Comparison of ENCODE assay signal across 10 mouse cellular contexts in the genomic region with DNA sequence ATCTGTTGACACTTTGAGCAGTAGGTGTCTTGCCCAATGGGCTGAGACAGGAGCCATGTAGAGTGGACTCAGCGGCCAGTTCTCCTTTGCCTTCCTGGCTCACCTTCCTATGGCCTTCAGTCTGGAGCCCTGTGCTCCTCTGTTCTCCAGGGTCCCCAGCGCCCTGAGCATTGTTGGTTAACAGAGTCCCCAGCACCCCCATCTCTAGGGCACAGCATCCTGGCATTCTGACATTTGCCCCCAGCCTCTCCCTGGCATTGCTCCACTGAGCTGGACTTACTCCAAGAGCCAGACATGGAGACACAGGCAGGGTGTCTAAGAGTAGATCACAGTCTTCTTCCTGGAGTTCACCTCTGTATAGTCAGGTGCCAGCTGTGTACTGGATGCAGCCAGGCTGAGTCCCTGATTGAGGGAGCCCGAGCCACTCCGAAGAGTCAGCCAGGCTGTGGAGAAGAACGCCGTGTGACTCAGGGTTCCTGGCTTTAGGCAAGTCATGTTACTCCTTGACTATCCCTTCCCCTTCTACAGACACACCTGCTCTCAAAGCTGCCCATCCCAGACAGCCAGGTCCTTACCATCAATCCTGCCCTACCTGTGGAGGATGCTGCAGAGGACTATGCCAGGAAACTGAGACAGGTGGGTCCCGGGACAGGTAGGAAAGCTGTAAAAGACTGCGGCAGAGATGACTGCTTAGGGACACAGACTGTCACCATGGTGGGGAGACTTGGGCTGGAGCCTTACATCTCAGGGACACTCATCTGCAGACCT. TPM values are rescaled to one million over a fixed set of nuclear protein-coding genes. Genes with fewer than 3 reads are reported as not detected.
DNase-seq lines count a peak whose midpoint lies in the region; ATAC-seq lines count a peak whose summit lies in the region.
"Had no signal": no experiment of that assay in that cellular context is flagged by ENCODE, and none has a peak within 500 bp of the region (broad histone marks: within the 10 kb centered on the region; RNA-seq: fewer than 3 reads in every experiment).

No protein-coding gene starts in this region.

- no peak overlapping the region for H3K9ac ChIP-seq in forebrain, embryonic 12.5 days
- H3K9ac ChIP-seq in forebrain, embryonic 14.5 days (ENCODE audit: low read length) = no peak overlapping the region; the same call in 1 of the 2 replicates
- peak overlapping the region; percentile 94; the same call in 1 of the 2 replicates for H3K9ac ChIP-seq in midbrain, embryonic 12.5 days (replicated peaks)
- no peak overlapping the region for H3K9ac ChIP-seq in midbrain, embryonic 11.5 days (ENCODE audit: low read length)
- H3K9ac ChIP-seq in neural tube, embryonic 15.5 days (replicated peaks) = peak overlapping the region; percentile 99; the same call in 1 of the 2 replicates

- no peak for ATAC-seq in forebrain, embryonic 12.5 days (ENCODE audit: low FRiP score)
- ATAC-seq in forebrain, embryonic 14.5 days = no peak
- no peak for ATAC-seq in midbrain, embryonic 12.5 days (ENCODE audit: low FRiP score, low read depth)
- no peak for ATAC-seq in midbrain, embryonic 11.5 days (ENCODE audit: low FRiP score)
- ATAC-seq in neural tube, embryonic 15.5 days (ENCODE audit: low FRiP score) = no peak

- H3K4me3 ChIP-seq in forebrain, embryonic 12.5 days (replicated peaks) = no peak overlapping the region
- H3K4me3 ChIP-seq in forebrain, embryonic 14.5 days (ENCODE audit: low read depth, low read length) = no peak overlapping the region
- H3K4me3 ChIP-seq in midbrain, embryonic 12.5 days = no peak overlapping the region
- no peak overlapping the region for H3K4me3 ChIP-seq in midbrain, embryonic 11.5 days (ENCODE audit: low read depth, low read length)
- H3K4me3 ChIP-seq in limb, embryonic 10.5 days = peak overlapping the region; percentile 90; the same call in 1 of the 2 replicates
- H3K4me3 ChIP-seq in neural tube, embryonic 15.5 days (replicated peaks) = peak overlapping the region; percentile 64; the same call in 1 of the 2 replicates

- no peak overlapping the region for H3K27ac ChIP-seq in forebrain, embryonic 12.5 days
- H3K27ac ChIP-seq in forebrain, embryonic 14.5 days (ENCODE audit: low read depth, low read length) = no peak overlapping the region
- no peak overlapping the region for H3K27ac ChIP-seq in midbrain, embryonic 12.5 days (replicated peaks)
- H3K27ac ChIP-seq in midbrain, embryonic 11.5 days (ENCODE audit: low read depth, low read length) = no peak overlapping the region
- no peak overlapping the region for H3K27ac ChIP-seq in limb, embryonic 10.5 days
- H3K27ac ChIP-seq in neural tube, embryonic 15.5 days (replicated peaks) = no peak overlapping the region

- peaks cover 28% of the 10 kb centered on the region for H3K4me1 ChIP-seq in forebrain, embryonic 12.5 days
- H3K4me1 ChIP-seq in forebrain, embryonic 14.5 days (ENCODE audit: control insufficient read depth, insufficient read depth, low read length) = peaks cover 14% of the 10 kb centered on the region
- peaks cover 27% of the 10 kb centered on the region for H3K4me1 ChIP-seq in midbrain, embryonic 12.5 days
- peaks cover 22% of the 10 kb centered on the region for H3K4me1 ChIP-seq in midbrain, embryonic 11.5 days (ENCODE audit: control insufficient read depth, insufficient read depth, low read length)
- H3K4me1 ChIP-seq in limb, embryonic 10.5 days = peaks cover 41% of the 10 kb centered on the region
- H3K4me1 ChIP-seq in neural tube, embryonic 15.5 days = peaks cover 47% of the 10 kb centered on the region

- no peaks in the 10 kb centered on the region for H3K9me3 ChIP-seq in forebrain, embryonic 12.5 days
- no peaks in the 10 kb centered on the region for H3K9me3 ChIP-seq in forebrain, embryonic 14.5 days (replicated peaks; ENCODE audit: control insufficient read depth, low read length)
- no peaks in the 10 kb centered on the region for H3K9me3 ChIP-seq in midbrain, embryonic 12.5 days
- H3K9me3 ChIP-seq in midbrain, embryonic 11.5 days (ENCODE audit: control insufficient read depth, low read length) = no peaks in the 10 kb centered on the region
- no peaks in the 10 kb centered on the region for H3K9me3 ChIP-seq in limb, embryonic 10.5 days (replicated peaks)
- no peaks in the 10 kb centered on the region for H3K9me3 ChIP-seq in neural tube, embryonic 15.5 days (replicated peaks)

- 0 out of 2 replicates have a peak overlapping the region, but pooled peaks have one; percentile 93 for H3K4me2 ChIP-seq in forebrain, embryonic 12.5 days
- H3K4me2 ChIP-seq in forebrain, embryonic 14.5 days (ENCODE audit: low read length) = no peak overlapping the region
- H3K4me2 ChIP-seq in midbrain, embryonic 12.5 days (replicated peaks) = peak overlapping the region; percentile 89
- no peak overlapping the region; the same call in 1 of the 2 replicates for H3K4me2 ChIP-seq in midbrain, embryonic 11.5 days
- H3K4me2 ChIP-seq in neural tube, embryonic 15.5 days = peak overlapping the region; percentile 96; the same call in 1 of the 2 replicates

- H3K36me3 ChIP-seq in forebrain, embryonic 12.5 days (replicated peaks) = no peaks in the 10 kb centered on the region; the same call in 1 of the 2 replicates
- H3K36me3 ChIP-seq in forebrain, embryonic 14.5 days (ENCODE audit: control insufficient read depth, insufficient read depth, low read length) = 0 out of 2 replicates have a peak, but pooled peaks cover 12% of the 10 kb centered on the region
- H3K36me3 ChIP-seq in midbrain, embryonic 12.5 days = no peaks in the 10 kb centered on the region
- no peaks in the 10 kb centered on the region for H3K36me3 ChIP-seq in midbrain, embryonic 11.5 days (ENCODE audit: control insufficient read depth, insufficient read depth, low read length)
- peaks cover 16% of the 10 kb centered on the region for H3K36me3 ChIP-seq in limb, embryonic 10.5 days
- no peaks in the 10 kb centered on the region; the same call in 1 of the 2 replicates for H3K36me3 ChIP-seq in neural tube, embryonic 15.5 days

- 0 out of 2 replicates have a peak, but pooled peaks cover 6% of the 10 kb centered on the region for H3K27me3 ChIP-seq in forebrain, embryonic 12.5 days
- H3K27me3 ChIP-seq in forebrain, embryonic 14.5 days (replicated peaks; ENCODE audit: control insufficient read depth, insufficient read depth, low read length) = no peaks in the 10 kb centered on the region
- H3K27me3 ChIP-seq in midbrain, embryonic 12.5 days = peaks cover 10% of the 10 kb centered on the region
- no peaks in the 10 kb centered on the region for H3K27me3 ChIP-seq in midbrain, embryonic 11.5 days (ENCODE audit: control insufficient read depth, insufficient read depth, low read length)
- H3K27me3 ChIP-seq in limb, embryonic 10.5 days (ENCODE audit: low read depth, poor library complexity, severe bottlenecking) = peaks cover 21% of the 10 kb centered on the region; the same call in 1 of the 2 replicates
- H3K27me3 ChIP-seq in neural tube, embryonic 15.5 days (replicated peaks) = no peaks in the 10 kb centered on the region

- 94% methylated on average over 8 of the region's 8 CpGs for WGBS in forebrain, embryonic 12.5 days
- 94% methylated on average over 8 of the region's 8 CpGs for WGBS in forebrain, embryonic 14.5 days
- WGBS in midbrain, embryonic 12.5 days = 97% methylated on average over 8 of the region's 8 CpGs
- 92% methylated on average over 8 of the region's 8 CpGs for WGBS in midbrain, embryonic 11.5 days
- WGBS in limb, embryonic 10.5 days = 94% methylated on average over 8 of the region's 8 CpGs
- 95% methylated on average over 8 of the region's 8 CpGs for WGBS in neural tube, embryonic 15.5 days

- no peak for DNase-seq in forebrain, embryonic 14.5 days (ENCODE audit: low spot score)
- no peak for DNase-seq in midbrain, embryonic 11.5 days (ENCODE audit: low spot score, missing footprints)
- DNase-seq in limb, embryonic 10.5 days (ENCODE audit: low spot score) = no peak
- no peak for DNase-seq in left cerebral cortex, adult 18-20 months (ENCODE audit: low spot score in 2 of 2)
- no peak for DNase-seq in heart, postnatal 36 days
- DNase-seq: cerebellum, postnatal 36 days had no signal

- intact Hi-C loops in heart, postnatal 36 days (cut with DNase I) = loop anchor here (2.0 kb wide), 1 partner anchor 37 kb away; no protein-coding TSS in a partner anchor

RNA-seq across cellular contexts. Expression of a gene that starts 1.8 kb away (rescaled TPM):
- polyA plus RNA-seq in forebrain, embryonic 12.5 days (2016; fragmentation: Nextera tagmentation; extraction: Ambion mirVana) = 199 and 208 TPM in 2 replicates
- polyA plus RNA-seq in forebrain, embryonic 14.5 days (2014; fragmentation: Nextera tagmentation; extraction: Ambion mirVana) = 233 and 279 TPM in 2 replicates
- polyA plus RNA-seq in midbrain, embryonic 12.5 days (2016; fragmentation: Nextera tagmentation; extraction: Ambion mirVana) = 215 and 216 TPM in 2 replicates
- polyA plus RNA-seq in midbrain, embryonic 11.5 days (2014; fragmentation: Nextera tagmentation; extraction: Ambion mirVana) = 224 and 234 TPM in 2 replicates
- 241 and 263 TPM in 2 replicates for polyA plus RNA-seq in limb, embryonic 10.5 days (2016; fragmentation: Nextera tagmentation; extraction: Ambion mirVana)
- polyA plus RNA-seq in neural tube, embryonic 15.5 days (2015; fragmentation: Nextera tagmentation; extraction: Ambion mirVana) = 223 and 232 TPM in 2 replicates
- 10 to 100 TPM; 31.1 to 31.3 TPM for total RNA-seq in left cerebral cortex, adult 18-20 months (2021)
- 10 to 100 TPM; 64.7 to 69.7 TPM for total RNA-seq in heart, postnatal 36 days (2021)

RNA-seq across cellular contexts. Expression of a gene that starts 3.7 kb away (rescaled TPM):
- polyA plus RNA-seq in forebrain, embryonic 12.5 days (2016; fragmentation: Nextera tagmentation; extraction: Ambion mirVana) = 4.3 and 5.6 TPM in 2 replicates
- 4.1 and 4.5 TPM in 2 replicates for polyA plus RNA-seq in forebrain, embryonic 14.5 days (2014; fragmentation: Nextera tagmentation; extraction: Ambion mirVana)
- 6.5 and 6.9 TPM in 2 replicates for polyA plus RNA-seq in midbrain, embryonic 12.5 days (2016; fragmentation: Nextera tagmentation; extraction: Ambion mirVana)
- polyA plus RNA-seq in midbrain, embryonic 11.5 days (2014; fragmentation: Nextera tagmentation; extraction: Ambion mirVana) = 3.2 and 3.6 TPM in 2 replicates
- 2.8 and 4.0 TPM in 2 replicates for polyA plus RNA-seq in limb, embryonic 10.5 days (2016; fragmentation: Nextera tagmentation; extraction: Ambion mirVana)
- polyA plus RNA-seq in neural tube, embryonic 15.5 days (2015; fragmentation: Nextera tagmentation; extraction: Ambion mirVana) = 8.4 and 10.2 TPM in 2 replicates
- total RNA-seq in left cerebral cortex, adult 18-20 months (2021) = 1 to 10 TPM; 1.9 to 4.8 TPM
- 1 to 10 TPM in 1 of 2 experiments, under 1 TPM in 1; 0.58 to 1.2 TPM for total RNA-seq in heart, postnatal 36 days (2021)

RNA-seq across cellular contexts. Expression of a gene that starts 17.1 kb away (rescaled TPM):
- 42.7 TPM in 2 replicates for polyA plus RNA-seq in forebrain, embryonic 12.5 days (2016; fragmentation: Nextera tagmentation; extraction: Ambion mirVana)
- 45.3 and 47.2 TPM in 2 replicates for polyA plus RNA-seq in forebrain, embryonic 14.5 days (2014; fragmentation: Nextera tagmentation; extraction: Ambion mirVana)
- polyA plus RNA-seq in midbrain, embryonic 12.5 days (2016; fragmentation: Nextera tagmentation; extraction: Ambion mirVana) = 52.1 and 56.2 TPM in 2 replicates
- polyA plus RNA-seq in midbrain, embryonic 11.5 days (2014; fragmentation: Nextera tagmentation; extraction: Ambion mirVana) = 39.5 and 42.8 TPM in 2 replicates
- 49.0 and 53.6 TPM in 2 replicates for polyA plus RNA-seq in limb, embryonic 10.5 days (2016; fragmentation: Nextera tagmentation; extraction: Ambion mirVana)
- polyA plus RNA-seq in neural tube, embryonic 15.5 days (2015; fragmentation: Nextera tagmentation; extraction: Ambion mirVana) = 73.4 and 76.9 TPM in 2 replicates
- total RNA-seq in left cerebral cortex, adult 18-20 months (2021) = 10 to 100 TPM; 46.9 to 49.8 TPM
- 10 to 100 TPM; 40.2 to 45.2 TPM for total RNA-seq in heart, postnatal 36 days (2021)

RNA-seq across cellular contexts. Expression of a gene that starts 25.1 kb away (rescaled TPM):
- polyA plus RNA-seq in forebrain, embryonic 12.5 days (2016; fragmentation: Nextera tagmentation; extraction: Ambion mirVana) = 44.6 and 45.2 TPM in 2 replicates
- polyA plus RNA-seq in forebrain, embryonic 14.5 days (2014; fragmentation: Nextera tagmentation; extraction: Ambion mirVana) = 25.8 and 31.5 TPM in 2 replicates
- 38.4 and 44.4 TPM in 2 replicates for polyA plus RNA-seq in midbrain, embryonic 12.5 days (2016; fragmentation: Nextera tagmentation; extraction: Ambion mirVana)
- polyA plus RNA-seq in midbrain, embryonic 11.5 days (2014; fragmentation: Nextera tagmentation; extraction: Ambion mirVana) = 8.6 and 12.4 TPM in 2 replicates
- polyA plus RNA-seq in limb, embryonic 10.5 days (2016; fragmentation: Nextera tagmentation; extraction: Ambion mirVana) = 21.3 and 28.8 TPM in 2 replicates
- polyA plus RNA-seq in neural tube, embryonic 15.5 days (2015; fragmentation: Nextera tagmentation; extraction: Ambion mirVana) = 83.0 and 85.9 TPM in 2 replicates
- total RNA-seq in left cerebral cortex, adult 18-20 months (2021) = 100 to 1,000 TPM in 1 of 2 experiments, 10 to 100 TPM in 1; 86.2 to 100 TPM
- 100 to 1,000 TPM; 171 to 223 TPM for total RNA-seq in heart, postnatal 36 days (2021)

RNA-seq across cellular contexts. Expression of a gene that starts 27.3 kb away (rescaled TPM):
- not detected in 2 replicates for polyA plus RNA-seq in forebrain, embryonic 12.5 days (2016; fragmentation: Nextera tagmentation; extraction: Ambion mirVana)
- polyA plus RNA-seq in forebrain, embryonic 14.5 days (2014; fragmentation: Nextera tagmentation; extraction: Ambion mirVana) = not detected in 2 replicates
- polyA plus RNA-seq in midbrain, embryonic 12.5 days (2016; fragmentation: Nextera tagmentation; extraction: Ambion mirVana) = not detected in 2 replicates
- not detected in 2 replicates for polyA plus RNA-seq in midbrain, embryonic 11.5 days (2014; fragmentation: Nextera tagmentation; extraction: Ambion mirVana)
- polyA plus RNA-seq in limb, embryonic 10.5 days (2016; fragmentation: Nextera tagmentation; extraction: Ambion mirVana) = not detected in 2 replicates
- 0.15 TPM in 1 of 2 replicates, not detected in the other for polyA plus RNA-seq in neural tube, embryonic 15.5 days (2015; fragmentation: Nextera tagmentation; extraction: Ambion mirVana)
- under 1 TPM in 1 of 2 experiments, not detected in 1; 0.26 TPM for total RNA-seq in left cerebral cortex, adult 18-20 months (2021)
- under 1 TPM in 1 of 2 experiments, not detected in 1; 0.19 TPM for total RNA-seq in heart, postnatal 36 days (2021)
- total RNA-seq: layer of hippocampus, adult 2 months had no signal

Comparison
In these comparisons a context has a peak if more than half of its experiments do, and no peak if none do; other contexts are left out.
1. H3K4me2 ChIP-seq: peak in forebrain, embryonic 12.5 days (single experiment), midbrain, embryonic 12.5 days (single experiment) and neural tube, embryonic 15.5 days (single experiment); none in forebrain, embryonic 14.5 days (single experiment) and midbrain, embryonic 11.5 days (single experiment).
2. H3K9ac ChIP-seq: peak in midbrain, embryonic 12.5 days (single experiment) and neural tube, embryonic 15.5 days (single experiment); none in forebrain, embryonic 12.5 days (single experiment), forebrain, embryonic 14.5 days (single experiment) and midbrain, embryonic 11.5 days (single experiment).
3. H3K4me3 ChIP-seq: peak in limb, embryonic 10.5 days (single experiment) and neural tube, embryonic 15.5 days (single experiment); none in forebrain, embryonic 12.5 days (single experiment), forebrain, embryonic 14.5 days (single experiment), midbrain, embryonic 12.5 days (single experiment) and midbrain, embryonic 11.5 days (single experiment).